Mouse (Mus musculus) heart, postnatal 10 days (tissue): Measurements from ENCODE around the gene Tbcb. TPM values are rescaled to one million over a fixed set of nuclear protein-coding genes. Genes with fewer than 3 reads are reported as not detected.
A peak's percentile ranks its signal among the peaks of the same experiment; 100 is the strongest.
"Not testable (repeated sequence)": the region's sequence is repeated elsewhere in the genome, so short reads cannot be mapped to it uniquely, and the experiment has no call there.

ENCODE experiments used
- DNase-seq, 2 experiments: peaks; one replicate each; pipeline ENCODE4 v3.0.0; 2021
- intact Hi-C: fragments of 180-260 bp; cut with DNase I; formaldehyde crosslinking; loops from one replicate; pipeline ENCODE4 v1.15.1; 2025
- total RNA-seq, 2 experiments: library from RNA; stranded (reverse); gene quantifications; 2 replicates each; pipeline ENCODE4 v1.2.3; 2021

The Tbcb gene
- total RNA-seq, 2 experiments from 2014 or later: 68.5 to 76.1 TPM

DNA sequence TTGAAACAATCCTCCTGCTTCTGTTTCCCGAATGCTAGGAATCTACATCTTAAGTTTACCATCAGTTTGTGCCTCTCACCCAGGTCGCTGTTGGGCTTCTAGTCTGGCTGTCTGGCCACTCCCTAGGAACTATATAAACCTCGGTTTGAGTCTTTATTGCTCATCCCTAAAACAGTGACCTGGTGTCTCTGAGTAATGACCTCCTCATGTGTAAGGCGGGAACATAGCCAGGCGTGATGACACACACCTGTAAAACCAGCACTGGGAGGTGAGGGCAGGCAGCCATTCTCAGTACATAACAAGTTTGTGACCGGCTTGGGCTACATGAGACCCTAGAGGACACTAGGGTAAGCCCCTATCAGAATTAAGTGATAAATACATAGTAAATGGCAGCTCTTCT is 36.6 kb downstream of the Tbcb start:
- no peak for DNase-seq
- intact Hi-C loops: no loop called here

DNA sequence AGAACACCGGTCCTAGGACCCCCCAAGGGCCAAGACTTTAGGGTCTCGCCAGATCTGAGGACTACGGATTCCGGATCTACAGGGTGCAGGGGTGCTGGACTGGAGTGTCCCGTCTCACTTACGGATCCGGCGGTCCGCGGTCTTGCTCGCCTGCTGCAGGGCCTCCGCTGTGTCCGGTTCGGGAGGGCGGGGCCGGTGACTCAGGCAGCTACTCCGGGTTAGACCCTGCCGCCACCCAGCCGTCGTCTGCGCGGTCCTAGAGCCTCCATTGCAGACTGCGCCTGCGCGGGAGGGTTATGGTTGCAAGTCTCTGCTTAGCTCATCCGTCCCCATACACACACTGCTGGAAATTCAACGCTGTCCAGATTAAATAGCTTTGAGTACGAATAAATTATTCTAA is 37.2 kb downstream of the Tbcb start:
- intact Hi-C loops: no loop called here
- DNase-seq: peak; percentile 97

DNA sequence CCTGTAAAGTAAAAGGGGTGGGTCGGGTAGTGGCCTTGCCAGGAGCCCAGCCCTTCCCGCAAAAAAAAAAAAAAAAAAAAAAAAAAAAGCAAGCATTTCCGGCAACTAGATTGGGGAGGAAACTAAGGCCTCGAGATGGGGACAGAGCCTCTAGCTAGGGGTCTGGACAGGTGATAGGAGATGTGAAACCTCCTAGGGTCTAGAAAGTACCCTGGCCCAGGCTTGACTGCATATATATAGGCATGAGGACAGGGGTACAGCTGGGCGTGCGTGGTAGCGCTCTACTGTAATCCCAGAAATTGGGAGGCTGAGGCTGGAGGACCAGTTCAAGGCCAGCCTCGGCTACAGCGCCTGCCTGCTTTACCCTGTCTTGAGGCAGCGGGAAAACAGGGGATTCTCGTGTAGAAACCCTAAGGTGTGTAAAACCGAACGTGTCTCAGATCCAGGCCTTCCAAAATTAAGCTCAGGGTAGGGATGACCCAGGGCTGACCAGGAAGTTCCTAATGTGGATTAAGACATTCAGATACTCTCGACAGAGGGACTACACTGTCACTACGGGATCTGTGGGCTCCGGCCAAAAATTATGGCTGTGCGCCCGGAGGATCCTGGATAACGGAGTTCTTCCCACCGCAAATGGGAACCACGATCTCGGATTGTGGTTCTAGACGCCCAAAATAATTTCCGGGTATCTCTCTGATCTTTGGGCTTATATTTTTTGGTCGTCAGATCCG is 37.8 kb downstream of the Tbcb start:
- intact Hi-C loops: no loop called here

DNA sequence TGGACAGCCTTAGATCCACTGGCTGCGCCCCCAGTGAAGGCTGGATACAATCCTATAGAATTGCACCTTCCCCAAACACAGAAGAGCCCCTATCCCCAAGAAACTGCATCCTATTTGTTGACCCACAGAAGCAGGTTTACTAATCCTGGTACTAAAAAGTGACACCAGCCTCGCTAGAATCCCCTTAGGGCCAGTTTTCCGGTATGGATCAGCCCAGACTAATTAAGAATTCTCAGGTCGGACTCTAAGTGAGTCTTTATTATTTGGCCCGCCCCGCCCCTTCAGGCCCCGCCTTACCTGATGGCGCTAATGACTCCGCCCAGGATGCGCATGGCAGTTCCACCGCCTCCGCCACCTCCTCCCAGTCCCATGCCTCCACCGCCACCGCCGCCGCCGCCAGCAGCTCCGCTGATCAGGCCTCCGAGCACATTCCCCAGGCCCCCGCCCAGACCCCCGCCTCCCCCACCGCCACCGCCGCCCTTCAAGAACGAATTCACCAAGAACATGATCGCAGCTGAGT is 38.4 kb downstream of the Tbcb start:
- peak; percentile 81 to 84 for DNase-seq
- intact Hi-C loops: no loop called here

More for the DNA sequence above, 37.8 kb downstream of the Tbcb start:
- DNase-seq: peak; percentile 70 to 79

DNA sequence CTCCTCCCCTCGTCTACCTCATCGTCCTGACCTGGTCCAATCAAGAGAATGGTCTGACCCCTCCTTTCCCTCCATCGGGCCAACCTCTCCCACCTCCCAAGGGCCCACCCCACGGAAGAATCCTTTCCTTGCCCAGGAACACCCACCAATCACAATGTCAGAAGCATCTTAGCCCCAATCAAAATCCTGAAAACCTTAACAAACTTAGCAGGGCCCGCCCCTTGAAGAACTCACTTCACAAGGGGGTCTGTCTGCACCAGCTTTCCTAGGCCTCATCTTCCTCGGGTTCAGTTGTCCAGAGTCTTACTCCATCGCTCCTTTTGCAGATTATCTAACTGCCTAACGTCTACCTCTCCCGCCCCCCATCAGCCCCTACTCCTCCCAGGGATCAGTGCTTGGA is 39.1 kb downstream of the Tbcb start:
- DNase-seq: no peak
- intact Hi-C loops: no loop called here

DNA sequence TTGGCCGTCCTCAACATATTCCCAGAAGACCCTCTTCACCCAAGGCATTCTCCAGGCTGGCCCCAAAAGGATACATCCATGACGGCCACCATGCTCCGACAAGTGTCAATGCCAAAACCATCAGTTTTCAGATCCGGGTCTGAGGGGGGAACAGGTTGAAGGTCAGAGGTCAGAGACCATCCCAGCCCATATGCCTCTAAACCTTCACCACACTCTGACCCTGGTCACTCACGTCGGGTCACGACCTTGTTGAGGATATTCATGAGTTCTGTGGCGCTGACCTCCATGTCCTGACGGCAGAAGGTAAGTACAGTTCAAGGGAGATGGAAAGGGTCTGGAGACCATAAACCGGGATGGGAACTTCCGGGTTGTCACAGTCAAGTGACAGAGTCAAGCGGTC is 40.0 kb downstream of the Tbcb start:
- intact Hi-C loops: no loop called here
- no peak for DNase-seq

GRCm38 (mm10) chr7:30189116-30189491 is 43.0 kb downstream of the Tbcb start:
- intact Hi-C loops: no loop called here
- DNase-seq: no peak

DNA sequence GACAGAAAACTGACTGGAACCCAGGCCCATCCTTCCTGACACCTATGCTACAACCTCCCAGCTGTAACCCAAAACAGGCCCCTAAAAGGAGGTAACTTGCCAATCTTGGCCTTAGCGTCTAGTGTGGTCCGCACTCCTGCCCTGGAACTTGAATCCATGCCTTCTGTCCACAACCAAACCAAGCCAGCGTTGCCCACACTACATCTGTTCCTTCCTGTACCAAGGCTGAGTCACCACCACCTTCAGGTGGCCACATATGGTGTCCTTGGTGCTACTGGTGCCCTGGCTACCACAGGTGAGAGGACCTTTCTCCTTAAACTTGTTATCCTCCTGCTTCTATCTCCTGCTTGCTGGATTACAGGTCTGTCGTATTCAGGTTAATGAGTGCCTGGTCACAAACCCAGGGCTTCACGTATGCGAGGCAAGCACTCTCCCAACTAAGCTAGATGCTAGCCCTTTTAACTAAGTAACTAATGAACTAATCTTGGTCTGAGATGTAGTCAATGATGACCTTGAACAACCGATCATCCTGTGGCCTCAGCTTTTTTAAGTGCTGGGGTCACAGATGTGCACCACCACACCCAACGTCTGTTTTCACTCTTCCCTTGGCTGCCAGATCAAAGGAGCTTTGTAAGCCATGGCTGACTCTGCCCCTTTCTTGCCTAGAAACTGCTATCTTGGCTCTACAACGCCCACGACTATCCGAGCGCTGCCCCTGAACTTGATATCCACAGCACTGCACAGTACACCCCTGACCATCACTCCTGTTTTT is 43.5 kb downstream of the Tbcb start:
- no peak for DNase-seq
- intact Hi-C loops: no loop called here

GRCm38 (mm10) chr7:30184641-30185348 is 47.3 kb downstream of the Tbcb start:
- no peak for DNase-seq
- intact Hi-C loops: loop anchor here (5.0 kb wide), 1 partner anchor 33 kb away; no protein-coding TSS in a partner anchor

DNA sequence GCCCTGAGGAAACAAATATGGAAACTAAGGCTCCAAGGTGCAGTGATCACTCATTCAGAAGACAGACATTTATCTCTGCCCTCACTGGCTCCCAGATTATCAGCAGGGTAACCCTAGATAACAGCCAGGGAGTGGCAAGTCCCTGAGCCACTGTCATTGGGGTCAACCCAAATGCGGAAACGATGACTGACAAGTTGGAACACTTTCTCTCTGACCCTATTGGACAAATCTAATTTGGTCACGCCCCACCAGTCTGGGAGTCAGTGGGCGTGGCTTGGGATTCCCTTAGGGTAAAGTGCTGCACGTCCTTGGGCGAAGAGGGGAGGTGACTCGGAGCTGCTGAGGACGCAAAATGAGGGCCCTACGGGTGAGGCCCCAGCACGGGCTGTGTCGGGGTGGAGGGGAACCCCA is 48.2 kb downstream of the Tbcb start, which contains the start of gene Cox7a1:
Gene Cox7a1, plus strand, starts transcription at position 266 of the 411 bp plus-strand sequence.
- intact Hi-C loops: loop anchor here (5.0 kb wide), 1 partner anchor 33 kb away; no protein-coding TSS in a partner anchor
- DNase-seq: peak; percentile 96

GRCm38 (mm10) chr7:30183189-30183588 is 48.9 kb downstream of the Tbcb start:
- intact Hi-C loops: loop anchor here (5.0 kb wide), 1 partner anchor 34 kb away; no protein-coding TSS in a partner anchor
- DNase-seq: not testable (repeated sequence)

DNA sequence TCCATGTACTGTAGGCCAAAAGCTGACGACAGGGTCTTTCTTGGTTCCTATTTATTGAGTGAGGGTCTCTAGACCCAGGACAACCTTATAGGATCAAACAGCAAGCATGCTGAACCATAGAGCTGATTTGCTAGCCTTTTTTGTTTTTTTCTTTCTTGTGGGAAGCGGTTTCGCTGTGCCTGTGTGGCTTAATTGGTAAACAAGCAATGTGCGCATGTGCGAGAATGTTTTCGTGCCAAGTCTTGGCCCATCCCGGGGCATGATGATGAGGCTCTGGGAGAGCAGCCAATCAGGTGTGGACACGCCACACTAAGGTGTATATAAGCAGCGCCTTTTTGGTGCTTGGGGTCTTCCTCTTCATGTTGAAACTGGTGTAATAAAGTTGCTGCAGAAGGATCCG is 50.1 kb downstream of the Tbcb start:
- intact Hi-C loops: loop anchor here (1.0 to 5.0 kb wide), 2 partner anchors 23 to 35 kb away; no protein-coding TSS in a partner anchor
- not testable (repeated sequence) for DNase-seq

GRCm38 (mm10) chr7:30181308-30181707 is 50.8 kb downstream of the Tbcb start:
- intact Hi-C loops: loop anchor here (1.0 to 5.0 kb wide), 2 partner anchors 24 to 36 kb away; no protein-coding TSS in a partner anchor
- DNase-seq: peak; percentile 81 to 86

- no peak for DNase-seq
- intact Hi-C loops: no loop called here
Observed at GRCm38 (mm10) chr7:30178256-30178655, 53.8 kb downstream of the Tbcb start.

DNA sequence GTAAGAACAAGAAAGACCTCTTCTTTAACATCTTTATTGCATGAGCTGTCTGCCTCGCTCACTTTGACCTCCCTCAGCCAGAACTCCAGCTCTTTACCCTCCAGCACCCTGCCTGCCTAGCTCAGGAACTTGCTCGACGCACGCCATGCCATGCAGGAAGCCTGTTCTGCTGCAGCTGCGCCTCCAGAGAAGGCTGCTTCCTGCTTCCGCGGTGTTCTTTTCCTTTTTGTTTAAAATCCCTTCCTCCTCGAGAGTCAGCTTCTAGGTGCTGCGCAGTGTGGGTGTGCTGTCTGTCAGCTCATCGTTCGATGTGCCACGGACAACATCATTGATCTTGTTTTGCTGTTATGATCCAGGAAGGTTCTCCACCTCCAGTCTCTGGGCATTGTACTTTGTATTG is 55.6 kb downstream of the Tbcb start:
- intact Hi-C loops: no loop called here

More for the DNA sequence above, 55.6 kb downstream of the Tbcb start:
- DNase-seq: no peak

Other genes with a start within 250 kb of the Tbcb start
- 10 to 100 TPM; 46.7 to 53.1 TPM for gene Zfp568, start 248.3 kb downstream of the Tbcb start, total RNA-seq
- 1 to 10 TPM; 1.6 to 2.6 TPM for gene Zfp14, start 180.9 kb downstream of the Tbcb start, total RNA-seq
- 1 to 10 TPM in 1 of 2 experiments, under 1 TPM in 1; 0.98 to 1.1 TPM for gene Zfp82, start 159.4 kb downstream of the Tbcb start, total RNA-seq
- under 1 TPM in 1 of 2 experiments, not detected in 1; 0.62 TPM for gene Gm26920, start 141.9 kb downstream of the Tbcb start, total RNA-seq
- gene Zfp566, start 141.7 kb downstream of the Tbcb start, total RNA-seq: 1 to 10 TPM; 1.3 to 2.3 TPM
- gene Zfp260, start 137.5 kb downstream of the Tbcb start, total RNA-seq: 10 to 100 TPM; 44.8 to 53.3 TPM
- 1 to 10 TPM; 4.5 to 6.5 TPM for gene Zfp382, start 110.3 kb downstream of the Tbcb start, total RNA-seq
- 10 to 100 TPM; 39.0 to 42.5 TPM for gene Zfp146, start 62.5 kb downstream of the Tbcb start, total RNA-seq
- 1,000 to 10,000 TPM; 1,192 to 1,277 TPM for gene Cox7a1, start 48.1 kb downstream of the Tbcb start, total RNA-seq
- gene Capns1, start 33.5 kb downstream of the Tbcb start, total RNA-seq: 100 to 1,000 TPM; 303 to 326 TPM
- gene Polr2i, start 324 bp downstream of the Tbcb start, total RNA-seq: 10 to 100 TPM; 55.5 to 60.7 TPM
- gene Ovol3, start 3.5 kb upstream of the Tbcb start, total RNA-seq: not detected
- gene Thap8, start 47.8 kb upstream of the Tbcb start, total RNA-seq: under 1 TPM; 0.20 to 0.26 TPM
- 1 to 10 TPM; 5.4 to 5.7 TPM for gene Wdr62, start 48.1 kb upstream of the Tbcb start, total RNA-seq
- 10 to 100 TPM; 14.0 TPM for gene Clip3, start 59.5 kb upstream of the Tbcb start, total RNA-seq
- gene Alkbh6, start 76.4 kb upstream of the Tbcb start, total RNA-seq: 10 to 100 TPM; 26.0 to 27.4 TPM
- under 1 TPM; 0.86 to 0.87 TPM for gene Syne4, start 82.5 kb upstream of the Tbcb start, total RNA-seq
- 1 to 10 TPM in 1 of 2 experiments, under 1 TPM in 1; 0.87 to 1.0 TPM for gene E130208F15Rik, start 89.5 kb upstream of the Tbcb start, total RNA-seq
- 10 to 100 TPM; 15.1 to 15.8 TPM for gene Sdhaf1, start 91.6 kb upstream of the Tbcb start, total RNA-seq
- gene Lrfn3, start 130.5 kb upstream of the Tbcb start, total RNA-seq: 1 to 10 TPM; 1.7 TPM
- gene Tyrobp, start 181.5 kb upstream of the Tbcb start, total RNA-seq: 10 to 100 TPM; 12.9 to 16.5 TPM
- 1 to 10 TPM in 1 of 2 experiments, under 1 TPM in 1; 0.92 to 1.8 TPM for gene Hcst, start 187.6 kb upstream of the Tbcb start, total RNA-seq
- under 1 TPM; 0.29 to 0.45 TPM for gene Nfkbid, start 189.5 kb upstream of the Tbcb start, total RNA-seq
- gene Aplp1, start 213.3 kb upstream of the Tbcb start, total RNA-seq: 1 to 10 TPM; 4.1 to 6.2 TPM
- gene Kirrel2, start 225.4 kb upstream of the Tbcb start, total RNA-seq: under 1 TPM; 0.07 to 0.17 TPM
- not detected for gene Nphs1, start 226.0 kb upstream of the Tbcb start, total RNA-seq